Mouse (Mus musculus): ENCODE results near the gene Fos.
A peak's percentile ranks its signal among the peaks of the same experiment; 100 is the strongest.

The Fos gene

DNA sequence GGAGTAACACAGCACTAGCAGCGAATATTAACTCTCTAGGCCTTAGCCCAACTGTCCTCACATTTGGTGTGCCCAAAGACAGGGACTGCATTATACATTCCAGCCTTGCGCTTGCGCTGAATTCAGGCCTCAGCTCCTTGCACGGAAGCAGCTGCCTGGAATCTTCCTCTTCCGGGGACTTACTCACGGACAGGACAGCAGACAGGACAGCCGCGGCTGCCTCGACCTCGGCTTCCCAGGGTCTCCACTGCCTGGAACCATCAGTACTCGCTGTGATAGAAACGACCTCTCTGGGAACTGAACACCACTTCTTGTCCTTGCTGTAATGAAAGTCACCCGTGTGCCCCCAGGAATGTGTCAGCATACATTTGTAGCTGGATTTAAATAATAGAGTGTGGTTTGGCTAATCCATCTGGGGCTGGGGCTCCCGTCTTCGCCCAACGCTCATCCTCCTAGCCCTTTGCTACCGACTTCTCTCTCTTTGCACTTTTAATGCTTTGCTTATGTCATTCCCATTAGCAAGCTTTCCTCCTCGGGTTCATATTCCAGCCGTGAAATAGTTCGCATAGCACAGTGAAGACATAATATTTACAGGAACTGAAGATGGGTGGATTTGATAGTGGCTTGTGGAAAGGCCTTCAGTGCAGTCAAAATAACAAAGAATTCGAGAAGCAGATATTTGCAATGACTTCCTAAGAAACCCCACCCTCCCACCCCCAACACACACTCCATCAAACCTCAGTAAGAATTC, 11.6 kb upstream of the Fos start:
- DNase-seq: no peak

DNA sequence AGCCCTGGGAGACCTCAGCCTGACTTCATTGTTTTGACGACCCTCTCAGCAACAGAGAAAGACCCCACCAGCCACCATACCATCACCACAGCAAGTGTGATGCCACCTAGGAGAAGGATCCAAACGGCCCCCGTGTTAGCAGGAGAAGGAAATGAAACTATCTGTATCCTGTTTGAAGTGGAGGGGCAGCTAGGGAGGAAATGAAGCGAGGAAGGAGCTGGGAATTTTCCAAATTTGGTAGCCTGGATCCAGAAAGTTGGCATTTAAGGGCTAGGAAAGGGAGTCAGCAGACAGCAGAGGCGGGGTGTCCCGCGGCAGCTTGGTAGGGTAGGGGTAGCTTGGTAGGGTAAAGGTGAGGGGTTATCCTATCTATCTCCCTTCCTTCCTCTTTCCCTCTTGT, 10.9 kb upstream of the Fos start:
- no peak for DNase-seq

DNA sequence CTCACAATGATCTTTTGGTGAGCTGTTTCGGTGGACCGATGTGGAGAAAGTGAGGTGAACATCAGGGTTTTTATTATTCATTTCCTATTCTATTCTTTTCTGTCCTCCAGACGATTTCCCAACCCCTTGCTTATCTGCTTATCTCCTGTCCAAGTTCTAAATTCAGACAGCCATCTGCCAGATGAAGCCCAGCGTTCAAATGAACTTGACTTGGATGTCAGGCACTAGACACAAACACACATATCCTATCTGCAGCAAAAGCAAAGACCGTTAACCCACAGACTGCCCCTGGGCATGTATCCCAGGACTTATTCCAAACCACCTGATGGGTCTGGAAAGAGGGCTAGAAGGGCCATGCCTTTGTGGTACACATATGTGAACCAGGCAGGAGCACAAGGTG, 9.3 kb upstream of the Fos start:
- DNase-seq: peak; percentile 29 to 42

DNA sequence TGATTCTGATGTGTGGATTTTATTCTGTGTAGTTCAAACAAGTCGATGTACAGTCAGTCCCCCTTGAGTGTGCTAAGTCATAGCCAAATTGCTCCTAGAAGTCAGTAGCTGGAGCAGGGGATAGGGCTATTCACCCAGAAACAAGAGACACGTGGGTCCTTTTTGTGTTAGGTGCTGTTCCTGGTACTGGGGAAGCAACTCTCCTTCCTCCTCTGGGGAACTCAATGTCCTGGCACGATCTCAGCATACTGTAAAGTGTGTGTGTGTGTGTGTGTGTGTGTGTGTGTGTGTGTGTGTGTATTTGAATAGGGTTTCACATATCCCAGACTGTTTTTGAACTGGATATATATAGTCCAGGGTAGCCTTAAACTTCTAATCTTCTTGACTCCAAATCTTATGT, 8.8 kb upstream of the Fos start:
- no peak for DNase-seq

DNA sequence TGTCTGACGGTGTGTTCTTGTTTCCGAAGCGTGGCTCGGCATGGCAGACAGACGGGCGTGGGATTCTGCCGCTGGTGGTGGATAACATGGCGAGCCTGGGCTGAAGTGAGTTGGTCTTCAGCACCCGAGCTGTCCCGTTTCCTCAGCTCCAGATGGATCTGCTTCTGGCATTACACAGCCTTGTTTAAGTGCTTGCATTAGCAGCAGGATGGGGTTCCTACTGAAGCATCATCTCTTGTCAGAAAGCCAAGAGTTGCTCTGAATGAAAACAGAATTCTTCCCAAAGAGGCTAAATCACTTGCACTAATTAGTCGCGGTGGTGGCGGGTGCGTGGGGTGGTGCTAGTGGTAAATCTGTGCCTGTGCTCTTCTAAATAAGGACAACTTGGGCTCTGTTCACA, 5.8 kb upstream of the Fos start:
- DNase-seq: no peak

DNA sequence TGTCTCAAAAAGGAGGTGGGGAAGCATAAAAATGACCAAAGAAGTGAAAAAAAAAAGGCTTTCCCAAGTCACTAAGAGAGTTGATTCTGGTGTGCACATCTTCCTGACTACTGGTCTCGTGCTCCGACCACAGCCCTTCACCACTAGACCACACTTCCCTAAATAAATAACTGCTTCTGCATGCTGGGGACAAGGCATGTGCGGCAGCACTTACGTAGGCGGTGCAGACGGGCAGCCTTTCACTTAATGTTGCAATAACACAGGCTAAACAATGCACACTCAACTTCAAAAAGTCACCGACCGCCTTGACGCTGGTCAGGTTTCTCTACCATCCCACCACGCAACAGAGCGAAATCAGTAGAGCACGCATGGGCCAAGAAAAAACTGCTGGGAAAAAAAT, 5.0 kb upstream of the Fos start:
- DNase-seq: no peak

DNA sequence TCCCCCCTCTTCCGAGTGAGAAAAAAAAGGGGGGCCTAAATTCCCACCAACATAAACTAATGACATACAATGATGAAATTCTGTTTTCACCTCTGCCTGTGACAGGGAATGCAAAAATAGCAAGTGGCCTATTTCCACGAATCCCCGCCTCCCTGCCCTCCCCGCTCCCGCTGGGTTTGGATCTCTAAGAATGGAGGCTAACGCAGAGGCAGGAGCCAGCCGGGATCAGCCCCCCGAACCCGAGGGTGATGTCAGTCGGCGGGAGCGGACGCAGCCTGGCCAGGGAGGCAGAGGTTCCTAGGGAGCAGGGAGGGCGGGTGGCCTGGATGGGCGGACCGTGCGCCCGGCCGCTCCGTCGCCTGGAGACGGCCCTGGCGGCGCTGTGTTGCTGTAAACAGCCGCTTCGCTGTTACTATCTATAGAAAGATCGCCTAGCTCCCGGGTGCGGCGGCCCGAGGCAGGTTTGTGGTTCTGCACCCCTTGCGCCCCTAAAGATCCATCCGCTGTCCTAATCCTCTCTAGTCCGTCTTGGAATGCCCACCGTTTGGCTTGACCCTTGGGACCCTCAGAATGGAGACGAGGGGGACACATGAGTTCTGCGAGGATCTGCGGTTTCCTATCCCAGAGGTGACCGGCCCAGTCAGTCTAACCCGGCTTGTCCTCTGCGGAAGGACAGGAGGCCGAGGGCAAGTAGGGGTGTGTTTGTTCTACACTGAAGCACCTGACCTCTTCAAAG, 1.6 kb upstream of the Fos start:
- peak; percentile 69 to 76 for DNase-seq

DNA sequence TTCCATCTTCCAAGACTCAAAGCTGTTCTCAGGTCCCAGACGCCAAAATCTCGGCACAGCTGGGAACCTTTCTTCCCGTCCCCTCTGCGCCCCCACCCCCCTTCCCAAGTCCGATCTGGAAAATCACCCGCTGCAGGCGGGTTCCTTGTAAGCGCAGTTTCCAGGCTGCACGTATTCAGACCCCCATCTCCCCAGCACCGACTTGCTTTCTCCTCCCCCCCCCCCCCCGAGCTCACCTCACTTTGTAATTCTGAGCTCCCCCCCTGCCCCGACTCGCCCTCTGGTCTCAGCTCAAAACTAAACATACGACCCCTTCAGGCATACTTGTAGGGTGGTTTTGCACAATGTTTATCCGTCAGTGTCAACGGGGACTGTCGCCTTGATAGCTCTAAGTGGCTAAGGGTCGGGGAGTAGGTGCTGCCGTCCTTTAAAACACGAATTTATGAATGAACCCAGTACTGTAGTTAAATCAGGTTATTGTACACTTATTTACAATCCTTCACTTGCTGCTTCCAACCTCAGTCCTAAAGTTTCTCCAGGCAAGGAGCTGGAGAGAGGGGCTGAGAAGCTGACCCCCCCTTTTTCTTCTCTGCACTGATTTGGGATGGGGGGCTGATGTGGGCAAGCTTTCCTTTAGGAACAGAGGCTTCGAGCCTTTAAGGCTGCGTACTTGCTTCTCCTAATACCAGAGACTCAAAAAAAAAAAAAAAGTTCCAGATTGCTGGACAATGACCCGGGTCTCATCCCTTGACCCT, 857 bp upstream of the Fos start:
- peak in 1 of 2 experiments; percentile 38 for DNase-seq

DNA sequence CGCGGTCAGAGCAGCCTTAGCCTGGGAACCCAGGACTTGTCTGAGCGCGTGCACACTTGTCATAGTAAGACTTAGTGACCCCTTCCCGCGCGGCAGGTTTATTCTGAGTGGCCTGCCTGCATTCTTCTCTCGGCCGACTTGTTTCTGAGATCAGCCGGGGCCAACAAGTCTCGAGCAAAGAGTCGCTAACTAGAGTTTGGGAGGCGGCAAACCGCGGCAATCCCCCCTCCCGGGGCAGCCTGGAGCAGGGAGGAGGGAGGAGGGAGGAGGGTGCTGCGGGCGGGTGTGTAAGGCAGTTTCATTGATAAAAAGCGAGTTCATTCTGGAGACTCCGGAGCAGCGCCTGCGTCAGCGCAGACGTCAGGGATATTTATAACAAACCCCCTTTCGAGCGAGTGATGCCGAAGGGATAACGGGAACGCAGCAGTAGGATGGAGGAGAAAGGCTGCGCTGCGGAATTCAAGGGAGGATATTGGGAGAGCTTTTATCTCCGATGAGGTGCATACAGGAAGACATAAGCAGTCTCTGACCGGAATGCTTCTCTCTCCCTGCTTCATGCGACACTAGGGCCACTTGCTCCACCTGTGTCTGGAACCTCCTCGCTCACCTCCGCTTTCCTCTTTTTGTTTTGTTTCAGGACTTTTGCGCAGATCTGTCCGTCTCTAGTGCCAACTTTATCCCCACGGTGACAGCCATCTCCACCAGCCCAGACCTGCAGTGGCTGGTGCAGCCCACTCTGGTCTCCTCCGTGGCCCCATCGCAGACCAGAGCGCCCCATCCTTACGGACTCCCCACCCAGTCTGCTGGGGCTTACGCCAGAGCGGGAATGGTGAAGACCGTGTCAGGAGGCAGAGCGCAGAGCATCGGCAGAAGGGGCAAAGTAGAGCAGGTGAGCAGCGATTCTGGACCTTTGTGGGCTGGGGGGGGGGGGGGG, 875 bp downstream of the Fos start:
- DNase-seq: peak; percentile 71 to 72

DNA sequence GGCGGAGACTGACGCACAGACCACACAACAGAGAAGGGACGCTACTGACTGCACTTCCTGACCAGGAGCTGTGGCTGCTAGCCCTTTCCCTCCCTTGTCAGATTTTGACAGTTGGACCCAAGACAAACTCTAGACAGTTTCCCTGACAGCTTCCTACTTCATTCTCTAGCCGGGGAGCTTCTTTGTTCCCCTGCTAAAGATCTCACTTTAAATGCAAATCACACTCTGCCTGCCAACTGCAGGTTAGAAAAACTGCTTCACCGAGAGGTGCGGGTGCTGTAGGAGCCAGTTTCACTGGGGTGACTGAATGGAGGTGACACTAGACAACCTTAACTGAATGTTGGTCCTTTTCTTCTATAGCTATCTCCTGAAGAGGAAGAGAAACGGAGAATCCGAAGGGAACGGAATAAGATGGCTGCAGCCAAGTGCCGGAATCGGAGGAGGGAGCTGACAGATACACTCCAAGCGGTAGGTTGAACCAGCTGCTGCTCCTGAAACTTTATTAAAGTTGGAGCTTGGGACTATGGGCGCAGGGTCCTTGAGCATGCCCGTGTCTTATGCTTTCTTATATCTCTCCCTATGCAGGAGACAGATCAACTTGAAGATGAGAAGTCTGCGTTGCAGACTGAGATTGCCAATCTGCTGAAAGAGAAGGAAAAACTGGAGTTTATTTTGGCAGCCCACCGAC, 1.7 kb downstream of the Fos start:
- DNase-seq: no peak

DNA sequence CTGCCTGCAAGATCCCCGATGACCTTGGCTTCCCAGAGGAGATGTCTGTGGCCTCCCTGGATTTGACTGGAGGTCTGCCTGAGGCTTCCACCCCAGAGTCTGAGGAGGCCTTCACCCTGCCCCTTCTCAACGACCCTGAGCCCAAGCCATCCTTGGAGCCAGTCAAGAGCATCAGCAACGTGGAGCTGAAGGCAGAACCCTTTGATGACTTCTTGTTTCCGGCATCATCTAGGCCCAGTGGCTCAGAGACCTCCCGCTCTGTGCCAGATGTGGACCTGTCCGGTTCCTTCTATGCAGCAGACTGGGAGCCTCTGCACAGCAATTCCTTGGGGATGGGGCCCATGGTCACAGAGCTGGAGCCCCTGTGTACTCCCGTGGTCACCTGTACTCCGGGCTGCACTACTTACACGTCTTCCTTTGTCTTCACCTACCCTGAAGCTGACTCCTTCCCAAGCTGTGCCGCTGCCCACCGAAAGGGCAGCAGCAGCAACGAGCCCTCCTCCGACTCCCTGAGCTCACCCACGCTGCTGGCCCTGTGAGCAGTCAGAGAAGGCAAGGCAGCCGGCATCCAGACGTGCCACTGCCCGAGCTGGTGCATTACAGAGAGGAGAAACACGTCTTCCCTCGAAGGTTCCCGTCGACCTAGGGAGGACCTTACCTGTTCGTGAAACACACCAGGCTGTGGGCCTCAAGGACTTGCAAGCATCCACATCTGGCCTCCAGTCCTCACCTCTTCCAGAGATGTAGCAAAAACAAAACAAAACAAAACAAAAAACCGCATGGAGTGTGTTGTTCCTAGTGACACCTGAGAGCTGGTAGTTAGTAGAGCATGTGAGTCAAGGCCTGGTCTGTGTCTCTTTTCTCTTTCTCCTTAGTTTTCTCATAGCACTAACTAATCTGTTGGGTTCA, 2.5 kb downstream of the Fos start:
- DNase-seq: no peak

DNA sequence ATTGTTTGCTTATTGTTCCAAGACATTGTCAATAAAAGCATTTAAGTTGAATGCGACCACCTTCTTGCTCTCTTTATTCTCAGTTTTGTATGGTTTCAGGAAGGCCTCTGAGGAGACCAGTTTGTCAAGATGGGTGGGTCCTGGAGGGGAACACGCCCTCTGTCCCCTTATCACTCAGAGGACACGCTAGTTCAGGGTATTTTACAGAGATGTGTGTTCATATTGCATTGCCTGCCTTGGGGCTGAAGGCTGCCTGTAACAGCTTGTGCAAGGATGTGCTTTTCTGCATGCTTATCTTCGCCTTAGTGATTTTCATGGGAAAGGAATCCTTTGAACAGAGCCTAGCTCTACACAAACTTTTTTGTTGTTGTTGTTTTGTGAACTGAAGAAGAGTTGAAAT, 3.5 kb downstream of the Fos start:
- no peak for DNase-seq

DNA sequence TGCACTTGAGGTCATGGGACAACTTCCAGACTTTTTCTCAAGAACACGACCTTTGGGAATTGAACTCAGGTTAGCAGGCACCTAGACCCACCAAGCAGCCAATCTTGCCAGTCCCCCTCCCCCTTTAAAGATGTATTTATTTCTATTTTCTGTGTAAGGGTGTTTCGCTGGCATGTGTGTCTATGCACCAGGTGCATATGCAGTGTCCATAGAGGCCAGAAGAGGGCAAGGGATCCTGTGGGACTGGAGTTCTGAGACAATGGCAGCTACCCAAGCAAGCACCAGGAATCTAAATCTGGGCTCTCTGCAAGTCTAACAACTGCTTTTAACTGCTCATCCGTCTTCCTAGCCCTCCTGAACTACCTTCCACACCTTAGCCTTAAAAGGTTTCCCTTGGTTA, 4.1 kb downstream of the Fos start:
- peak in 1 of 2 experiments; percentile 22 for DNase-seq

DNA sequence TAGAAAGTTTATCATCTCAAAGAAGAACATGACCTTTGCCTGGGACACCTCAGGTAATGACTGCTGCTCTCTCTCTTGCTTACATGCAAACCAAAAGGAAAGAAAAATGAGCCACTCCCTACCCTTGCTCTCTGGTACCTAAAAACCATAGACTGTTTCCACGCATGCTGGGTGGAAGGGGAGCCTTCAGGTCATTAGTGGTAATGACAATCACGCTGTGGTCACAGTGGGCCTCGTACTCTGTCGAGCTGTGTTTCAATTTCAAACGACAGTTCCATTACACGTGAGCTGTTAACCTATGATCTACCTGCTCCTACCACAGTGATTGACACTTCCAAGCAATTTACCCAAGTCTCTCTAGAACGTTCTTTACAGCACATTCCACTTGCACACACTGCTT, 5.0 kb downstream of the Fos start:
- no peak for DNase-seq

DNA sequence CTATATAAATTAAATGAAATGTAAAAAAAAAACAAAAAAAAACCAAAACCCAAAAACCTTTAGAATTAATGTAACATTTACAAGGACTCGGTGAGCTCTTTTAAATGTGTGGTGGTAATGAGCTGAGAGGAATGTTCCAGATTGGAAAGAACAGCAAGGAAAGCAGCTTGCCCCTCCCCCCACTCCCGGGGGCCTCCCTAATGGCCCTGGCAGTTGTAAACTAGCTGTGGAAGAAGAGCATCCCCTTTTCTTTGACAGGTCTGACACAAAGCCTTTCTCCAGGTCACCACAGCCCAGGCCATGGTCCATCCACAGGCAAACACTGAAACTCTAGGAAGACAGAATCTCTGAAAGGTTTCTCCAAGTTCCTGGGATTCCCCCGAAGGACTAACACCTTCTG, 5.5 kb downstream of the Fos start:
- no peak for DNase-seq

DNA sequence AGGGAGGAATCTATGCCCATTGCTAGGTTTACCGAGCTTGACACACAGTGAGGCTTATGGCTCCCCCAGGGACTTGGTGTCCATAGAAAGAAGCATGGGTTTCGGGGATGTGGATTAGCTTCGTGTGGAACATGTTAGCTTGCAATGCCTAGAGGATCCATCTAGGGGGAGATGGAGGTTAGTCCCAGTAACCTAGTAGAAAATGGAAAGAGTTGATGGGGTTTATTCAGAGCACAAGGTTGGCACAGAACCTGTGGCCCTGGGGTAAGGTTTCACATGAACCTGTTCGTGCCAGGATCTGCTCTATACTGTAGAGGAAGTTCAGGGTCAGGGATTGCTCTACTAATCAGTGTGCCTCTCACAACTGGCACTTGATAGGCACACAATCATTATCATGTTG, 9.5 kb downstream of the Fos start:
- peak in 1 of 2 experiments; percentile 21 for DNase-seq

DNA sequence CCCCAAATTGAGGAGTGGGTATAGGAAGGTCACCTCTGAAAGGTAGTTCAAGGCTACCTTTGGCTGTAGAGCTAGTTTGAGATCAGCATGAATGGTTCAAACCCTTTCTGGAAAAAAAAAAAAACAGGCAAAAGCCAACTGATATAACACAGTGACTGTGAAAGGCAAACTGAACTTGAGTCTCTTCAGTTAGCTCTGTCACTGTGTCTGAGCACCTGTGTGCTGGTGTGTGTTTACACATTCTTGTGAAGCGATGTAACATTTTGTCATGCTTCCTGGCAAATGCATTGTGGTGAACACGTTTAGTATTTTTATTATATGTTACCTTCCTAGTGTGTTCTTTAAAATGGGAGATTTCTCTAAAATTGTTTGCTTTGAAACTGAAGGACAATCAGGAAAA, 11.0 kb downstream of the Fos start:
- DNase-seq: no peak

DNA sequence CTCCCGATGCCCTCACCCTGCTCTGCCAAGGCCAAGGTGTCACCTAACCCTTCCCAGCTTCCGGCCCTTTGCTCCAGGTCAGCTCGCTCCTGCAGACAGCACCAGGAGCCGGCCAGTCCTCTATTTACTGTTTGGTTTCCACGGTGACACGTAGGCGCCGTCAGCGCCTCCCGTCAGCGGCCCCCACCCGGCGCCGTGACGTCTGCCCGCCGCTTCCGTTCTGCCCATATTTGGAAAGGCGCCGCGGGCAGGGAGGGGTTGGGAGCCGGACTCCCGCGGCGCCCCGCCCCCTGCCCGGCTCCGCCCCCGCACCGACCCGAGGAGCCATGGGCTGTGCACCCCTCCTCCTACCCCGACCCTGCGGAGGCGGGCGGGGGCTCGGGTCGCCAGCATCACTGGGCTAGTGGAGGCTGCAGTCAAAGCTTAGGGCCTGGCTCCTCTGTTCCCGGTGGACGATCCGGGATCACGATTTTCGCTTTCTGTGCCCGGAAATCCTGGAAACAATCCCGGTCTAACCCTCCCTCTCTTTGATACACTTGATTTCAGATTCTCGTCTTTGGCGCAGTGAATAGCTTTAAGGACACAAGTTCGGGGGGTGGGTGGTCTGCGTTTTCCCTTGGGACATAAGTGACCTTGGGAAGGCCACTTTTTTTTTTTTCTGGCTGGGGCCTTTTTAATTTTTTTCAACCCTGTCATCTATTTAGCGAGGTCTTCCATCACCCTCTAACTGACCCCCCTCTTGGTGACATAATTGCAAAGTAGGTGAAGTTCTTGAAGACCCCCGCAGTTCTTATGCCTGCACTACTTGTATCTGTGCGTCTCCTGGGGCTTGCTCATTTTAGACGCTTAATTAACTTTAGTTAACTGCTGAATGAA, 12.4 kb downstream of the Fos start:
- DNase-seq: peak; percentile 97 to 98

DNA sequence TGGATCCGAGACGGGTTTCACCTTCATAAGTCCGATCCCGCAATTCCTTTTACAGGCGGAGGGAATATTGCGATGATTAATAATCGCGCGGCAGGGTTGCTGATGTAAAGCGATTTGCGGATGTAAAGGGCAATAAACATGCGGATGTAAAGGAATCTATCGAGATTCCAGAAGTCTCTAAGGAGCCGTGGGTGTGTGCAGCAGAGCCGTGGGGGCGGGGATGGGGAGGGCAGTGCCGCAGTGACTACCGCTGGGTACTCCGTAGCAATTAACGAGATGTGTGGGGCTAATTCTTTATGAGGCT, 13.0 kb downstream of the Fos start:
- DNase-seq: peak; percentile 44 to 48

DNA sequence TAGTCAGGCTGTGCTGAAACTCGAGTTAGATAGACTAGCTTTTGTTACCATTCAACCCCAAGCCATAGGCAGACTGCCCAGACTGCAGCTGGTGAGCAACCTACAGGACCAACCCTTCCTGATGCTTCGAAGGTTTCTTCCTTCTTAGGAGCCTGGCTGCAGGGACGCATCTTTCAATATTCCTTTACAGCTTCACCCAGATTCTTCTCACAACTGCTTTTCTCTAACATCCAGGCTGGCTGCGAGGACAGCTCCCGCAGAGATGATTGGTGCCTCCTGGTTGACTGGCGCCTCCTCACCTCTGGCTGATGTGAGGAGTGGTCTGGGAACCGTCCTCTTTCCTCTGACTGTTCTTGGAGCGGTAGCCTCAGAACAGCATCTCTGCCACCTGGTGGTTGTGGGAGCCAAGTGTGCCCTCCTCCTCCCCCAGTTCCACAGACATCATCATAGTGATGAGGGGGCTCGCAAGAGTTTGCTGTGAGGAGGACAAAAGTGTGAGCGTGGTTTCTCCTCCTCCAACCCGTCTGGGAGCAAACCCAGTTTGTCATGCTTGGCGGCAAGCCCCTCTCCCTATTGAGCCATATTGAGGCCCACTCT, 14.0 kb downstream of the Fos start:
- peak; percentile 84 to 87 for DNase-seq
